Mouse (Mus musculus) embryo, embryonic 10 days (tissue): ENCODE results near the gene Gm42417.
"Not testable (repeated sequence)": the region's sequence is repeated elsewhere in the genome, so short reads cannot be mapped to it uniquely, and the experiment has no call there.

Experiments
- DNase-seq: peaks from one replicate; pipeline ENCODE4 v3.0.0-alpha.2; 2015; ENCODE audit warnings: low spot score

Gm42417 gene

DNA sequence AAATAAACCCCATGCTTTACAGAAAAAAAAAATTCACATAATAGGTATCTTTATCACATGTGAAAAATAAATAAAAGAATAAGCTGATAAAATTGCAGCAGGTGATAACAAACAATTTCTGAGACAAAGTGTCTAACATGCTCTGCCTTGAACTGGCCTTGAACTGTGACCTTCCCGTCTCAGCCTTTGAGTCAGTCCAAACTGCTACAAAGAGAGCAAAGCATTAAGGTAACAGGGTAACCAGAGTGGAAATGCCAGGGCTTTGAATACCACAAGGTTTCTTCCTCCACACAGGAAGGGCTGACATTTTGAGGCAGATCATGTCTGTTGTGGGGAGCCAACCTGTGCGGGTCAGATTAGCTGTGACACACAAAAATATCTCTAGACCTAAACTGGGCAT, 6.2 kb upstream of the Gm42417 start:
- DNase-seq = no peak

DNA sequence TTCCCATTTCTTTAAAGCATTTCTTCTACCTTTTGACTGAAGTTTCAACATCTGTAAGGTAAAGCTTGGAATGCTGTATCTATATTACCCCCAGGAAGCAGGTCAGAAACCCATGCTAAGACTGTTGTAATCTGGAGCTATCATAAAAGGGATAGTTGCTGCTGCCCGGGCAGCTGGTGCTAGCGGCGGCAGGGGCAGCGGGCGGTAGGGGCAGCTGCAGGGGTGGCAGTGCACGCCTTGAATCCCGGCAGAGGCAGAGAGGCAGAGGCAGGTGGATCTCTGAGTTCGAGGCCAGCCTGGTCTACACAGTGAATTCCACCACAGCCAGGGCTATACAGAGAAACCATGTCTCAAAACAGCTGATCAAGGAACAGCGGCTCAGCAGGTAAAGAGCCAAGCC, 3.7 kb upstream of the Gm42417 start:
- DNase-seq = no peak

DNA sequence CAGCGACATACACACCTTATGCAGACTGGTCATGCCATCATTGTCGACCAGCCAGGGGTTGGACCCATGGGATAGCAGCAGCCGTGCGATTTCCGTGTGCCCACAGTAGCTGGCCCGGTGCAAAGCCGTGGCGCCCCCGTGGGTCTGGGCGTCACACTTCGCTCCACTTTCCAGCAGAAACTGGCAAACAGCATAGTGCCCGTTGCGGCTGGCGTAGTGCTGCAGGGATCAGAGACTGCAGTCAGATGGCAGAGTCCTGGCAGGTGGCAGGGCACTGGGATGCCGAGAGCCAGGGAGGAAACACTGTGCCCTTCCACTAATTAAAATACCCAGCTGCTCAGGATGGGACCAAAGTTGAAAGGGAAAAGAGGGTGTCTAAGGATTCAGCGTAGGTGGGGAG, 2.6 kb upstream of the Gm42417 start:
- DNase-seq = no peak

DNA sequence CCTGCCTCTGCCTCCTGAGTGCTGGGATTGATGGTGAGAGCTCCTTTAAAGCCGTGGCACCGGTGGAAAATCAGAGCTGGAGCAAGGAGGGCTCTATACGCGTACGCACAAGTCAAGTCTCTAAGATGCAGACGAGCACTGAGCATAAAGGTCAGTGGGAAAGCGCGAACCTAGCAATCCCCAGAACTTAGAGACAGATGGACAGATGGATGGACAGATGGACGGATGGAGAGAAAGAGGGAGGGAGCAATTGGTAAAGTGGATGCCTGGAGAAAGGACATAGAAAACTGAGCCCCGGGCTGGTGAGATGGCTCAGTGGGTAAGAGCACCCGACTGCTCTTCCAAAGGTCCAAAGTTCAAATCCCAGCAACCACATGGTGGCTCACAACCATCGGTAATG, 1.6 kb upstream of the Gm42417 start:
- DNase-seq = no peak

DNA sequence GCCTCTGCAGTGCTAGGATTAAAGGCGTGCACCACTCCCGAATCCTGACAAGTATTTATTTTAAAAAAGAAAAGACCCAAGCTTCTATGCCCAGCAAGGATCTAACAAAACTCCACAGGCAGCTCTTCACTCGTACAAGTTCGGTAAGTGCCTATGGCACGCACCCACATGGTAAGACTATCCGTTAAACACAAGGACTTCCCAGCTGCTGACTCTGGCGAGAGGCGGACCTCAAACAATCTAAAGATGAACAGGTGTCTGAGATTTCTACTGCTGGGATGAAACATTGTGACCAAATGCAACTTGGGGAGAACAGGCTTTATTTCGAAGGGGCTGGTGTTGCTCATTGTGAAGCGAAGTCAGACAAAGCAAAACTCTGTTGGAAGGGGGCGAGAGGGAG, 903 bp upstream of the Gm42417 start:
- no peak for DNase-seq

DNA sequence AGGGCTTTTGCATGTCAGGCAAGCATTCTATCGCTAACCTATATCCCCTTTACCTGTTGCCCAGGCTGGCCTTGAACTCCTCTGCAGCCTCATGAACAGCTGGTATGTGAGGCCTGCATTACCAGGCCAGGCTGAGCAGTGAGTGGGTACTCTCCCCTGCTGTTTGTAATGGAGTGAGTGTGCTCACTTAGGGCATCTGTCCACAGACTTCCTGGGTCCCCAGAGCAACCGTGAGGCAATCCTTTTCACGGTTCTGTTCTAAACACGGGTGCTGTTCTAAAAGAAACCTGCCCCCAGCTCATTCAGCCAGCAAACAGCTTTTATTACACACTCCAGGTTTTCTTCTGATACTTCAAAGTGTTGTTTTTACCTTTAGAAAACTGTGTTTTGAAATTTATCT, 502 bp downstream of the Gm42417 start:
- DNase-seq = no peak

DNA sequence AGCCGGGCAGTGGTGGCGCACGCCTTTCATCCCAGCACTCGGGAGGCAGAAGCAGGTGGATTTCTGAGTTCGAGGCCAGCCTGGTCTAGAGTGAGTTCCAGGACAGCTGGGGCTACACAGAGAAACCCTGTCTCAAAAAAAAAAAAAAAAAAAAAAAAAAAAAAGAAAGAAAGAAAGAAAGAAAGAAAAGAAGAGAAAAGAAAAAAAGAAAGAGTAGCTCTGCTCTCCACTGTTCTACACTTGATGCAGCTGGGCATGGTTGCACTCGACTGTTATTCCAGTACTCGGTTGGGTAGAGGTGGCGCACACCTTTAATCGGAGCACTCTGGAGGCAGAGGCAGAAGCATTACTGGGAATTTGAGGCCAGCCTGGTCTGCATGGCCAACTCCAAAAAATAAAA, 2.4 kb downstream of the Gm42417 start, which contains the start of gene Ankrd23:
TSS of gene Ankrd23 (minus strand) at position 101 of the 400 bp plus-strand sequence.
- not testable (repeated sequence) for DNase-seq

DNA sequence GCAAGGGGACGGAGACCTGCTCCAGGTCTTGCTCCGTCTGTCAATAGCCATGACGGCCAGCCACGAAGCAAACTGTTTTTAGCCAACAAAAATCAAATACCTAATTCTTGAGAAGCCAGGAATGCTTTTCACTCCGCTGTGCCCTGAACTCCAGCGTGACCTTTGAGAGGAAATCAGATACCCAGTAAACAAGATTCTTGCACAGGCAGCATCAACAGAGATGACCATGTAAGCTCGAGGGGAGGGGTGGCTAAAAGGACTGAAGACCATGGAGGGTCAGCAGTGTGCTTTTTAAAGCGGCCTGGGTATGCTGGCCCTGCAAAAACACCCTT, 2.9 kb downstream of the Gm42417 start:
- DNase-seq = no peak

DNA sequence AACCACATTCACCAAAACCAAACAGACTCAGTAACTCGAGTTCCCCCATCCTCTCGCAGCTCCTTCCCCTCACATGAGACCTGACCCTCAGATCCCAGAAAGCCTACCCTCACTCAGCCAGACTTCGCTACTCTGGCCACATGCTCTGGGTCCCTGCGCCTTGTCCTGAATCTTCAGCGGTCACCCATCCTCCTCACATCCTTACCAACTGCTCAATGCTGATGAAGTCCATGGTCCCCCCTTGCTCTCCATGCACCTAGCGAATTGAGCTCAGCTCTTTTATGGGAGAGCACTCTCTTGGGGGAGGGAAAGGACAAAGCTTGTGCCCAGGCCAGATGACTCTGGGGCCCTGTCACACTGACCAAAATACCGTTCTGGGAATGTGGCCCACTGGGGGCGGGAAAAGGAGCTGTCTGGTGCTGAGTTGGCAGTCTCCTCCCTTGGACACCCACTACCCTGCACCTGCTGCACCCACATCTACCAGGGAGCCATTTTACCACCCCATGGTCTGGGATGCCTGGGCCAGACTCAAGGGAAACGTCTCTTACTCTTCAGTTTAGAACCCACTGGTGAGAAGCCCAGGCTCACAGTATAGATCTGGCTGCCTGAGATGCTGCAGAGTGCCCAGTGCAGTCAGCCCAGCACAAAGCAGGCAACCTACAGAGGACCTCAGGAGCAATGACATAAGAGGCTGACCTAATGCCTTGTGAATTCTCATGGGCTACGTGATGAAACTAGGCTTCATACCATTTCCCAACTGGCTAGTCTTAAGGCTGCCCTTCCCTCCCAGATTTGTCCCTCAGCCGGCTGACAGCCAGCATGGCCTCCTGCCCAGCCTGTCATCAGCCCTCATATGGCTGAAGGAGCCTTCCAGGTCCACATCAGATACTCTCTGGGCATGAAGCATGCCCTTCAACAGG, 3.5 kb downstream of the Gm42417 start:
- DNase-seq = no peak

DNA sequence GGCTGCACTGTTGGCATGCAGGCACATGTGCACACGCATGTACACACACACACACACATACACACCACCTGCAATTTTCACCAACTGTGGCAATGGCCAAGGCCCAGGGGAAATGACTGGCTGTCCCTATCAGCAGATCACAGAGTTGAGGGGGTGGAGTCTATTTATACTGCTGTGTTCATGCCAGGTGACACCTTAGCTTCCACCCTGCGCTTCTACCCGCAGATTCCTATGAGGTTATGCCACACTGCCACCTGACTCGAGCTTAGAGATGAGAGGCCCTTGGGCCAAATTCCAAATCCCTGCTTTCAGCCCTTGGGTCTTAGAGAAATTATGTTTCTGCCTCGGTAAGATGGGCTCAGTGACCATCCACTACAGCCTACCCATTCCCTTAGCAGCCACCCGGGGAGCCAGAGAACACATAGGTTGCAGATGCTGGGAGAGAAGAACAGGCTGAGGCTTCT, 4.6 kb downstream of the Gm42417 start:
- DNase-seq = no peak

DNA sequence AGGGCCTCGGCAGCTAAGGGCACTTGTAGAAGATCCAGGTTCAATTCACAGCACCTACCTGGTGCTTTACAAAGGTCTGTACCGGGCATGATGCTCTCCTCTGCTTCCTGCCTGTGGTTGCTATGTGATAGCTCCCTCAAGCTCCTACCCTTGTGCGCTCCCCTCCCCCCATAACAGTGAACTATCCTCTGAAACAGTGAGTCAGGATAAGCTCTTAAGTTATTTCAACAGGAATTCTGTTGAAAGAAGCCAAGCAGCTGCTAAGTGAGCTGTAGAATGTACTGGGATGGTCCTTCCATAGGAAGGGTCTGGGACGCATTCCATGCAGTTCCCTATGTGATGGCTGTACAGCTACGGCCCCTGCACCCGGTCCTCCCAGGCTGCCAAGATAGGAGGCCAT, 5.7 kb downstream of the Gm42417 start:
- no peak for DNase-seq

DNA sequence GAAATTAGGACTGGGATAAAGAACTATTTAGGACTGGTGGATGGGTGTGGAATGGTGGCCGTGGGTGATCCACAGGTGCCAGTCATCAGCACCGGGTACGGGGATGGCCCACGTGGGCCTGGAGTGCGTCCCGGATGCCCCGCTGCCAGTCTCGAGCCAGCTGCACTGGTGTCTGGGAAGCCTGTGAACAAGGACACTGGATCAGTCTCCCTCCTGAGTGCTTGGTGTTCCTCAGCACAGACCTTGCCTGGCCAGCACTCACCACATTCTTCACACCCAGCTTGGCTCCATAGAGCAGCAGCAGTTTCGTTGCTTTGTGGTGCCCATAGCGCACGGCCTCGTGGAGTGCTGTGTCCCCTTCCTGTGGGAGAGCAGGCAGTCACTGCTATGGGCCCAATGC, 7.8 kb downstream of the Gm42417 start:
- no peak for DNase-seq

DNA sequence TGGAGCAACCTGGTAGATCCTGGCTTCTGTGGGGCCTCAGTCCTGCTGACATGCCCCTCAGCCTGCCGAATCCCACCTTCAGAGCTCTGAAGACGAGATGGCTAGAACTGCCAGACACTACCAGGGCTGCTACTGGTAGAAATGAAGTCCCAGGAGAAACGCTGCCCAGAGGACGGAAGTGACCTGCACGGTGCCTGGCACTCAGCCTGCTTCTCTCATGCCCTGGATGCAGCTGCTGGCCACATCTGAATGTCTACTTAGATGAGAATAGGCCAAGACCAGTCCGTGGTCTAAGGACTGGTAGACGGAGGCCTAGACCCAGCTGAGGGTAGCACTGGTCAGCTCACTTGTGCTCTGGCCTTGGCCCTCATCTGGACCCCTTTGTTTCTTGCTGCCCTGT, 8.3 kb downstream of the Gm42417 start:
- DNase-seq = no peak

DNA sequence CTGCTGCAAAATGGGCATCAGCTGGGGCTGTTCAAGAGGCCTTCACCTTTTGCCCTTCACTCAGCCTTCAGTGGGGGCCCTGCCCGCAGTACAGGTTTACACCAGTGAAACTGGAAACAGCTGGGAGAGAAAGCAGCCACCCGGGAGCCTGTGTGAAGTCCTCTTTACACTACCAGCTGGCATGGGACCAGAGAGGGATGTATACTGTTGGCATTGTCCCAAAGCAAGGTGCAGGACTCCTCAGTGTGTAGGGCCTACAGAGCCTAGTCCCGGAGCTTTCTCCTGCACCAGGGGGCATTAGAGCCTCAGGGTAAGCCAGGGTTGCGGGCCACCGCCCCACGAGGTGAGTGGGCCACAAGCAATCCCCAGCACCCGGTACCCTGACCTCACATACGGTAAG, 8.7 kb downstream of the Gm42417 start:
- DNase-seq = no peak

DNA sequence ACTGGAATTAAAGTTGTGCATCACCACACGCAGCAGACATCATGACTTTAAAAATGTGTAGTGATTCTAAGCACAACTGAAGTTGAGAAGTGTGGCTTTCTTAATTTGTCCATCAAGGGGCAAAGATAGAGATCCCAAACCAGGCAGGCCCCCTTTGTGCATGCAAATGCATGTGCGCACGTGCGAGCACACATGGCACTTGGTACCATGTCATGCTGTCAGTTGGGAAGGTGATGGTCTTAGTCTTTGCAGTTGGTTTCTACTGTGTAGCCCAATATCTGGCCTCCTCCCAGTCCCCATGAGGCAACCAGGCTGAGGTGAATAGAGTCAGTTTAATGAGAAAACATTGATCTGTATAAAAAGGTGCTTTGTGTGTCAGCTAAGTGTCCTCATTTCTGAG, 9.4 kb downstream of the Gm42417 start:
- DNase-seq = no peak

DNA sequence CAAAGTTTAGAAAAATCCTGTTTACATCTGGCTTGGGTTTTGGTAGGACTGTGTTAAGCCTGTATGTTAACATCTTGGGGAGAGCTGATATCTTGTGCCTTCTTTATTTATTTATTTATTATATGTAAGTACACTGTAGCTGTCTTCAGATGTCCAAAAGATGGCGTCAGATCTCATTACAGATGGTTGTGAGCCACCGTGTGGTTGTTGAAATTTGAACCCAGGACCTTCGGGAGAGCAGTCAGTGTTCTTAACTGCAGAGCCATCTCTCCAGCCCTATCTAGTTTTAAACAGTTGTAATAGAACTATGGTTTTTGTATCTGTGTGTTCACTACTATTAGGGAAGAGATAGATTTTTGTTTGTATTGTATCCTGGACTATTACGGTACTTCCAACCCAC, 10.0 kb downstream of the Gm42417 start:
- DNase-seq = no peak

DNA sequence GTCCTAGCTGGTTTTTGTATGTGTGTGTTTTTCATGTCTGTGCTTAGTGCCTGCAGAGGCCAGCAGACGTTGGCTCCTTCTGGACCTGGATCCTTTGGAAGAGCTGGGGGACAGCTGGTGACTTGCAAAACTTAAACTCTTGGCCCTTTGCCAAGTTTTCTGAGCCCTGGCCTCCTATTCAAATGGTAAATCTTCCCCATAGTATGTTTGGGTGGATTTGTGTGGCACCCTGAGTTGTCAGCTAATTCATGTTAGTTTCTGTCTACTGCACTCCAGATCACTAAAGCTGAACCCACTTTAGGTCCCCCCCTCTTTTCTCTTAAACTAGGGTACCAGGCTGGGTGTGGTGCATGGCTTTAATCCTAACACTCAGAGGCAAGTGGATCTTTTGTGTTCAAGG, 10.9 kb downstream of the Gm42417 start:
- DNase-seq = no peak

DNA sequence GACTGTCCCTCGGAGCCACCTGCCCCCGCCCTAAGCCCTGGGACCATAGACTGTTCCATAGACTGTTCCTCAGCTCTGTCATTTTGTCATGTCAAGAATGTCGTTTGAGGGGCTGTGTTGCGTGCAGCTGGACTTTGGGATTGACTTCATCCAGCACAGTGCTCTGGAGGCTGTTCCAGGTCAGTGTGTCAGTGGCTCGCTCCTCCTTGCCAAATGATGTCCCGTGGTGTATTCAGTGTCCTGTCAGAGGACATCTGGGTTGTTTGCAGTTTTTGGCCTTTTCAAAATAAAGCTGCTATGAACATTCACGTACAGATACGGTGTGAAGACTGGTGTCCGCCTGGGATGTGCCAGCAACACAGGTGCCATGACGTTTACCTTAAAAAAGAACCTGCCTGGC, 12.3 kb downstream of the Gm42417 start:
- no peak for DNase-seq

DNA sequence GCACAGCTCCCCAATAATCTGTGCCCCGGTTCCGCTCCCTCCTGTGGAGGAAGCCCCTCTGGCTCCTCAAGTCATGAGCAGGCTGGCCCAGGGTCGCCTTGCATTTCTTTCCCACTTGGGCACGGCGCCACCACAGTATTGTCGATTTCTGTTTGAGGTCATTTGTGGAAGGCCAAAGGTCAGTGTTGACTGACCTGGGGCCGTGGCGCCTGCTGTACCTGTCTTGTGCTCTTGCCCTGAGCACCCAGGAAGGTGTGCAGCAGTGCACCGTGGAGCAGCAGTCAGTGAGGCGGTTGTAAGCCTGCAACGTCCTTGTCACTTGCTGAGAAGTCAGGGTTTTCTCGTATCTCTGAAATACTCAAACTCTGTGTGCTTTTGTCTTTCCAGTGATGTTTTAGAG, 13.5 kb downstream of the Gm42417 start:
- DNase-seq = no peak

DNA sequence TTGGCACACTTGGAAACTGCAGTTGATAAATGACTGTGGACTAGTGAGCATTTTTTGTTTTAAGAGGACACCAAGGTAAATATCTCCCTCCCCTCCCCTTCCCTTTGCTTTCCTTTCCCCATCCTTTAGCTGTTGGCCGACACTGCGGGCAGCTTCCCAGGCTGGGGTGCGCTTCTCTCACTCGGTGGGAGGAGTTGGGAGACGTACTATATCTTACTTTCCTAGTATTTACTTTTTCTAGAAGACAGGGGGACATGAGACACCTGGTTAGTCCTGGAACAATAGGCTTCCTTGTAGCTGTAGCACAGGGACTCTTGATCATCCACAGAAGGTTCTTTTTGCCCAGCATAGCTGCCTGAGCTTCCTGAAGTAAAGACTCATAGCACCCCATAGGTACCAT, 15.2 kb downstream of the Gm42417 start:
- DNase-seq = no peak

DNA sequence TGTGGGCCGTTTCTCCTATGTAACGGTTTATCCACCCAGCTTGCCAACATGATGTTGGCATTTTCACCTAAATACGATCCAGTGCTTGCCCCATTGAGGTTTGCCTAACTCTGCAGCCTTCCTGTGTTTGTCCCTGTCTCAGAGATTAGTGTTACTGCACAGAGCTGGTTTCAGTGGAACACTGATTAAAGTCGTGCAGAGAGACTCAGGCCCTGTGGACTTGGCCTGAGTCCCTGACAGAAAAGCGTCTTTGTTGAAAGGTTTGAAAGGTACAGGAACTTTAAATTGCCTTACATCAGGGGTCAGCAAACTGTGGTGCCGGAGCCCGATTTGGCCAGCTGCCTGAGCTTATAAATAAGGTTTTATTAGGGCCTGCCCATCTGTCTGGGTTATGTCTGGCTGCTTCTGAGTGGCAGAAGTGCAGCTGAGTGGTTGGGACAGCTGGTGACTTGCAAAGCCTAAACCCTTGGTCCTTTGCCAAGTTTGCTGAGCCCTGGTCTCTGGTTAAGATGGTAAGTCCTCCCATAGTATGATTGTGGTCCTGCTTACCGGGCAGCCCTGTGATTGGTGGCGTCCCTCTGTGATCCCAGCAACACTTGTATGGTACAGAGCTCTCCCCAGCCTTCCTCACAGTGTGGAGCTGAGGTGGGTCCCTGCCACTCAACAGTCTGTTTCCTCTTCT, 15.8 kb downstream of the Gm42417 start:
- no peak for DNase-seq

DNA sequence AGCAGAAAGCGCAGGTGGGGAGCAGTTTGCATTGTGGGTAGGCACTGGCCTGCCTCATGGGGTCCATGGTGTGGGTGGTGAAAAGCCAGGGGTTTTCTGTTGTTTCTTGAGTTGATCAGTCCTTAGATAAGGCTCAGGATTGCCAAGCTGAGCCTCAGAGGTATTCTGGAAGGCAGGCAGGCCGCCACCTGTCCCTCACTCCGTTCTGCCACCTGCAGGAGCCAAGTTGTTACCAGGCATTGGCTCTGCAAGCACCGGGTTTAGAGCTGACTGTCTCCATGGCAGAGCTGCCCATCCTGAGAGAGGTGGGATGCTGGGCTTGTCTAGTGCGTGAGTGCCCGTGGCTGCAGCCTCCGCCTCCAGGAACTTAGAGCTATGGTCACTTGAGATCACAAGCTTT, 17.0 kb downstream of the Gm42417 start:
- no peak for DNase-seq

DNA sequence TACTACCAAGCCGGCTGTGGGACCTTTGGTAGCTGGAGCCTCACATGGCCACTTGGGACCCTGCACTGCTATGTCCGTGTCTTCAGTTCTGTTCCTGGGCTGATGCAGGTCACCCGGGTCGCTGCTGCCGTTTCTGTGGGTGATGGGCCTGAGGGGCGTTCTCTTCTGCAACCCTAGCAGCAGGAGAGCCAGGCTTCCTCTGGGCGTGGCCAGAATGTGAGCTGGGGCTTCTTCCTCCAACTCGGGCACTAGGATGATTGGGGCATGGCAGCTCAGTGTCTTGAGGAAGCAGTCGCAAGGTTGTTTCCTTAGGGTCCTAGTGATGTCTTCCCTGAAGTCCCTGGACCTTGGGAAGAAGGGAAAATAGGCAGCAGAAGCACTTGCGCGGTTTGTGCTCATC, 19.6 kb downstream of the Gm42417 start:
- DNase-seq = no peak

DNA sequence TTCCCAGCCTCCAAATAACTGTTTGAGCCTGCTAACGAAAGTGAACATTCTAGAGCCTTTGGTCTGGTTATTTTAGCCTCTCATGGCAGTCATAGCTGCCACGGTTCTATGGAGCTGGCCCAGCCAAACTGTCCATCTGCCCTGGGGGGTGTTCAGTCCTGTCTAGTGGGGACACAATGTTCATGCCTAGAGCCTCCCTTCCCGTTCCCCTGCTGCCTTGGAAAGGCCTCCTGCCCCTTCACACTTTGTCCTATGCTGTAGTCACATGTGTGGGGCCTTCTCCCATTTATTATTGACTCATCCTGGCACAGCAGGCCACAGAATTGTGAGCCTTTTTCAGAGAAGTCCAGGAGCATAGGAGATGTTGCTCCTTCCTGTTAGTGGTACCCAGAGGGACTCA, 21.0 kb downstream of the Gm42417 start:
- no peak for DNase-seq
